Mouse (Mus musculus): ENCODE data around the gene Ltk. TPM values are rescaled to one million over a fixed set of nuclear protein-coding genes. Genes with fewer than 3 reads are reported as not detected.

Ltk gene
- total RNA-seq, 2 experiments from 2014 or later, result not detected

DNA sequence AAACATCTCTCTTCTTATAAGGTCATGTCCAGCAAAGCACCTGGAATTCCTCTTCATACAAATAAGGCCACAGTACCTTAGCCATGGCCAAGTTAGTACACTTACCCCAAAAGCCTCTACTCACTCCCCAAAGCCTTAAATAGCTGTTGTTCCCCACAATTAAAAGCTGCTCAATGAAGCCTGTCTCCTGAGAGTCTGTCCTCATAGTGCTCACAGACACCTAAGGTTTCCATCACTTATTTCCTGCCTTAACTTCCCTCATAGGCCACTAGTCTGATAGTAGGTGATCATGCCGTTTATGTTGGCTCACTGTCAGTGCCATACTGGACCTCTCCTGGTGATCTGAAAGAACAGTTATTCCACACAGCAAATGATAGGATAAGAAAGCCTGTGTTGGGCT is 2.0 kb upstream of the Ltk start:
- intact Hi-C loops (cut with DNase I), result no loop called here
- DNase-seq (ENCODE audit: low spot score), result no peak

- intact Hi-C loops (cut with DNase I), result no loop called here
- DNase-seq (ENCODE audit: low spot score), result no peak
Measured at GRCm38 (mm10) chr2:119758844-119759835, 1.1 kb downstream of the Ltk start.

DNA sequence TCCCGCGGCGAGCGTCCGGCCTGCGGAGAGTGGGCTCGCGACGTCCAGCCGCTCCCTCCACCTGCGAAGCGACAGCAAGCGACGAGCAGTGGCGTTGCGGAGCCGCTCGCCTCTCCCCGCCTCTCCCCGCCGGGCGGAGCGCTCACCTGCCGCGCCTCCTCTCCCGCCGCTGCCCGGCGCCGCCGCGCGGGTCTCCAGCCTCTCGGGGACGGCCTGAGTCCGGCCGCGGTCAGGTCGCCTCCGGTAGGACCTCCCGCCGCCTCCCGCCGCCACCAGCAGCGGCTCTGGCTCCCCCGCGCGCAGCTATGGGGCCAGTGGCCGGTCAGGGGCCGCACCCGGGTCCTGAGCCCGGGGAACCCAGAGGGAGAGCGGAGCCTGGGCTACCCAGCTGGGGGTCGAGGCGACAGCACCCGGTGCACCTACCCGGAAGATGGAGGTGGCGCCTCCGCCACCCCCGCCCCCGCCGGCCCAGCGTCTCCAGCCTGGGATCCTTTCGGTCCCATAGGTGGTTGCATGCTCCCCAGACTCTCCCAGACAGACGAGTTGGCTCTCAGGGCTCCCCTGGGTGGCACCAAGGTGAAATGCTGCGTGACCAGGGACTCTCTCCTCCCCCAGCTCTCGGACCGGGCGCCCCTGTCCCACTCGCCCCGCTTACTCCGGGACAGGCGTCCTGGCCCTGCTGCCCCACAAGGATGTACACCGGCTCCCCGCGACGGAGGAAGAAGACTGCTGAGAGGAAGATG is 2.0 kb downstream of the Ltk start:
- DNase-seq (ENCODE audit: low spot score), result no peak
- intact Hi-C loops (cut with DNase I), result no loop called here

GRCm38 (mm10) chr2:119757601-119758100 is 2.6 kb downstream of the Ltk start:
- intact Hi-C loops (cut with DNase I), result no loop called here
- DNase-seq (ENCODE audit: low spot score), result no peak

DNA sequence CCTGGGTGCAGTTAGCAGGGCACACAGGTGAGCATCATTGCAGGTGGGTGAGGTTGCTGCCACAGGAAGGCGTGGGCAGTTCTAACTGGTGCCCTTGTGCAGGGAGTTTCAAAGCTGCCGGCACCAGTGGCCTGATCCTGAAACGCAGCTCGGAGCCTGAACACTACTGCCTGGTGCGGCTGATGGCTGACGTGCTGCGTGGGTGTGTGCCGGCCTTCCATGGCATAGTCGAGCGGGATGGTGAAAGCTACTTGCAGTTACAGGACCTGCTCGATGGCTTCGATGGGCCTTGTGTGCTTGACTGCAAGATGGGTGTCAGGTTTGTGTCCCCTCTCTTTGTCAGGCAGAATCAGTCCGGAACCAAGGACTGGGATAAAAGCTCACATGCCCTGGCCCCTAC is 11.0 kb downstream of the Ltk start:
- no peak for DNase-seq (ENCODE audit: low spot score)
- intact Hi-C loops (cut with DNase I), result no loop called here

DNA sequence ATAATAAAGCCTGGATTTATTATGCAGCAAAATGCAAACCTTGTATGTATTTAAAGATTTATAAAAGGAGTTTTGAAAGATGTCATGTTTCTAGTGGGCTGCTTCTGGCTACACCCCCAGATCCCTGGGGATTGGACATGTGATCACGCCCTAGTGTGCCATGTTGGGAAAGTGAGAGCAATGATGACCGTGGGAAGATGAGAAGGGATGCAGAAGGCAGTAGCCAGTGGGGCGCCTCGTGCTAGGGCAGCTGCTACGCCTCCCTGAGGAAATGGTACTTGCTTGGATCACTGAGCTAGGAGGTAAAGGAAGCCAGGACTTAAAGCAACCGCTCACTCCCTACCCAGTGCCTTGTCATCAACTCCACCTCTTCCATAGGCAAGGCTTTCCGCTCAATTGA is 12.7 kb downstream of the Ltk start:
- intact Hi-C loops (cut with DNase I), result no loop called here
- DNase-seq (ENCODE audit: low spot score), result no peak

DNA sequence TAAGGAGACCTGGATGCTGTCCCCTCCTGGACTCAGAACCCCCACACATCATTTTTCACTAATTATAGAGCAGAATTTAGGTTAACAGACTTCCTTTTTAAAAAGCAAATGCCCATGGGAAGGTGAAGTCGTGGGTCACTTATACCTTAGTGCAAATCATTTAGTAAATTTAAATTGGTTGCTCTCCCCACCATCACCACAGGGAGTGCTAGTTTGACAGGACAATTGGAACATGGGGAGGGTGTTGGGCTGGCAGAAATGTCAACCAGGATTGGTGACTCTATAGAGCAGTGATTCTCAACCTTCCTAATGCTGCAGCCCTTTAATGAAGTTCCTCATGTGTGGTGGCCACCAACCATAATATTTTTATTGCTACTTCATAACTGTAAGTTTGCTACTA is 14.9 kb downstream of the Ltk start:
- no peak for DNase-seq (ENCODE audit: low spot score)
- intact Hi-C loops (cut with DNase I), result no loop called here

- no peak for DNase-seq (ENCODE audit: low spot score)
- intact Hi-C loops (cut with DNase I), result no loop called here
Measured at GRCm38 (mm10) chr2:119744163-119745111, 15.8 kb downstream of the Ltk start.

DNA sequence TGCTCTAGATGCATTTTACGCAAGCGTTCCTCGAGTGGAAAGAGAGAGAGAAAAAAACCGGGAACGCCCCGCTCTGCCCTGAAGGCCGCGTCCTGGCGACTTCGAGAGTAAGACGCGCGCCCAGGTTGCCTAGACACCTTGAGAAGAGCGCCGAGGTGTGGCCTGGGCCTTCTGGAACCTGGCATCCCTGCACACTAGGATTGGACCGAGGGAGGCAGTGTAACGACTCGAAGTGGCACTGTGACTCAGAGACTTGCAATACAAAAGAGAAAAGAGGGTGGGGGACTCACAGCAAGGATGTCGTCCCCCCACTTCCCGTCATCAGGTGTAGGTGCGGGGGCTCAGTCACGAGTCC is 16.4 kb downstream of the Ltk start:
- no peak for DNase-seq (ENCODE audit: low spot score)
- intact Hi-C loops (cut with DNase I), result no loop called here

DNA sequence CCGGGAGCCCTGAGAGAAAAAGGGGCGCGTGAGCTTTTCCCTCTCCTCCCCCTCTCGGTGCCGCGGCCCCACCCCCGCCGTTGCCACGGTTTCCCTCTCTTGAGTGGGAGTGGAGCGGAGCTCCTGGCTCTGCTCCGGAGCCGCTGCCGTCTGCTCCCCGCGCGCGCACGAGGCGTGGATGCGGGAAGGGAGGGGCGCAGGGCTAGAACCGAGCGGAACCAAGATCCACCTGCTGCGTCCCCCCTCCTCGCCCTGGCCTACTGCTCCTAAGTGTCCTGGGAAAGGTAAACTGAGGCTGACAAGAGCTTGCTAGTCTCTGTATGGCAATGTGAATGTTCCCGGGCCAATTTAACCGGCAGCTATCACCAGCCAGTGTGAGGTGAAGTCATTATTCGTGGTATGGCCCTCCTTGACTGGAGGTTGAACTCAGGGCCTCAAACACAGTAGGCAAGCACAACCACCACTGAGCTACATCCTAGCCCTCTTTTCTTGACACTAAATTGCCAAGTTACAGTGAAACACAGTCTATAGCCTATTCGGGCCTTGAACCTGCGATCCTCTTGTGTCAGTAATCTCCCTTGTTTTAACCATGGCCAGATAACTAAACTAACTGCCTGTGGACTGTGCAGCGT is 16.9 kb downstream of the Ltk start:
- intact Hi-C loops (cut with DNase I), result no loop called here
- DNase-seq (ENCODE audit: low spot score), result no peak

GRCm38 (mm10) chr2:119742461-119743175 is 17.6 kb downstream of the Ltk start:
- intact Hi-C loops (cut with DNase I), result no loop called here
- no peak for DNase-seq (ENCODE audit: low spot score)

DNA sequence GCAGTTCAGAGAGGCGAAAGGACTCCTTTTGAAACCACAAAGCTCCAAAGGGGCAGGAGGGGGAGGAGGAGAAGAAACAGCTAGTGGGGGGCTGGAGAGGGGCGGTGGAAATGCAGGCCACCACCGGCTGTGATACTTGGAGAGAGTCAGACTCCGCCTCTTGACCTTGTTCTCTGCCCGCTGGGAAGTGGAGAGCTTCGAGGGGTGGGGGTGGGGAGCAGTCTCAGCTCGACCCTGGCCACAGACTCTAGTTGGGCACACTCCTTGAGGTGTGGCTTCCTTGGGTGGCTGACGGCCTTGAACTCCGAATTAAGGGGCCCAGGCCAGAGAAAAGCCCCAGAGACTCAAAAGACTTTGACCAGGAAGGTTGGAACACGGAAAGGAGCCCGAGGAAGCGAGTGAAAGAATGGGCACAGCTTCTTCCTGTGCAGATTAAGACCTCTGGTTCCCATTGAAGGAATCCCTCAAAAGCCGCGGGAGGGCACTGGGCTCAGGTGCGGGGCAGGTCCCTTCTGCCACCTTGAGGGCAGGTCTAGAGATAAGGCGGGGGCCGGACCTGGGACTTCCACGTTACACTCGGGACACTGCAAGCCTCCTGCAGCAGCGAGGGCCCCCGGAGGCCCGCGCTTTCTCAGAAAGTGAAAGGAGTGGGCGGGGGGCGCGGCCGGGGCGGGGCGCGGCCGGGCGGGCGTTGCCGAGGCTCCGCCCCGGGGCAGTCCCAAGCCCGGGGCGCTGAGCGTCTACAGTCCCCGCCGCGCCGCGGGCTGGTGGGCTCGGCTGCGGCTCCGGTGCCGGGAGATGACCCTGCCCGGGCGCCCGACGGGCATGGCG is 18.4 kb downstream of the Ltk start, which contains the start of gene Itpka:
Gene Itpka, plus strand, starts transcription at position 757 of the 831 bp plus-strand sequence.
- intact Hi-C loops (cut with DNase I), result no loop called here

GRCm38 (mm10) chr2:119740567-119740966 is 19.7 kb downstream of the Ltk start:
- intact Hi-C loops (cut with DNase I), result no loop called here
- no peak for DNase-seq (ENCODE audit: low spot score)

More for the DNA sequence above, 18.4 kb downstream of the Ltk start, which contains the start of gene Itpka:
- no peak for DNase-seq (ENCODE audit: low spot score)

- DNase-seq (ENCODE audit: low spot score), result no peak
- intact Hi-C loops (cut with DNase I), result no loop called here
Measured at GRCm38 (mm10) chr2:119737124-119737523, 23.1 kb downstream of the Ltk start.

GRCm38 (mm10) chr2:119730735-119731134 is 29.5 kb downstream of the Ltk start:
- intact Hi-C loops (cut with DNase I), result no loop called here
- no peak for DNase-seq (ENCODE audit: low spot score)

DNA sequence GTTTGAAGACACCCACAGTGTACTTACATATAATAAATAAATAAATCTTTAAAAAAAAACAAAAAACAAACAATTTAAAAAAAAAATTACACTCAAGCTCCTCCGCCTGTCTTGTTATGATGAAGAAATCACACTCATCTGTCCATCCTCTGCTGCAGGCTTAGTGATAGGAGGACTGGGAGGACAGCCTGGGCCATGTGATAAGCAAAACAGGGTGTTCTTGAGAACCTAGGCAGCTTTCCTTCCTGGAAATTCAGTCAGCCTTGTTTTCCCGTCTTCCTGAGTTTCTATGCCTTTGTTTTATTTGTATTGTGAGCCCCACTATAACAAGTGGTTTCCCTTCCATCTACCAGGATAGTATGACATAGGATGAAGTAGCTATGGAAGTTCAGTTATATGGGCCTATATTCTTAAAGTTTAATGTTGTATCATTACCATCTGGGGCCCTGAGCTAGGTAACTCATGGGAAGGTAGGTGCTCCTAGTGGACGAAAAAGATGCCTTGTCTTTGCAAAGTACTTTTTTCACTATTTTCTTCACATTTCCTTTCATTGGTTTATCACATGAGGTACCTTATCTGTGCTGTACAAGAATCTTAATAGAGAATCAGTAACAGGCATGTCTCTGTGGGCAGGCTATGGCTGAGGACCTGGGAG is 32.3 kb downstream of the Ltk start:
- no peak for DNase-seq (ENCODE audit: low spot score)
- intact Hi-C loops (cut with DNase I), result no loop called here

- no peak for DNase-seq (ENCODE audit: low spot score)
- intact Hi-C loops (cut with DNase I), result no loop called here
Measured at GRCm38 (mm10) chr2:119721070-119721469, 39.2 kb downstream of the Ltk start.
